Mouse (Mus musculus) hindbrain, embryonic 15.5 days (tissue): ENCODE data around the gene P4ha3. TPM values are rescaled to one million over a fixed set of nuclear protein-coding genes. Genes with fewer than 3 reads are reported as not detected.
A peak's percentile ranks its signal among the peaks of the same experiment; 100 is the strongest.

Experiments
- ATAC-seq: fragments of 200-750 bp; cut with Nextera tagmentation; 2 replicates; pipeline ENCODE4 v1.8.0; 2017; ENCODE audit warnings: low read depth, moderate number of reproducible peaks, moderate TSS enrichment; ENCODE audit not compliant: low FRiP score
- H3K27ac ChIP-seq: fragments of 300-500 bp; sonication (generic); replicated peaks from 2 replicates; pipeline ENCODE4 v1.5.1; 2015; ENCODE audit warnings: mild to moderate bottlenecking, inconsistent platforms
- H3K27me3 ChIP-seq: fragments of 300-500 bp; sonication (generic); 2 replicates; pipeline ENCODE4 v1.6.1; 2015; ENCODE audit warnings: control low read depth, inconsistent platforms
- H3K36me3 ChIP-seq: fragments of 300-500 bp; sonication (generic); 2 replicates; pipeline ENCODE4 v1.6.1; 2015; ENCODE audit warnings: control low read depth, inconsistent platforms
- H3K4me1 ChIP-seq: fragments of 300-500 bp; sonication (generic); replicated peaks from 2 replicates; pipeline ENCODE4 v1.6.1; 2015; ENCODE audit warnings: control low read depth, inconsistent platforms
- H3K4me2 ChIP-seq: fragments of 300-500 bp; sonication (generic); 2 replicates; pipeline ENCODE4 v1.6.1; 2015; ENCODE audit warnings: moderate library complexity, mild to moderate bottlenecking, inconsistent platforms
- H3K4me3 ChIP-seq: fragments of 300-500 bp; sonication (generic); 2 replicates; pipeline ENCODE4 v1.5.1; 2015; ENCODE audit warnings: mild to moderate bottlenecking, inconsistent platforms
- H3K9ac ChIP-seq: fragments of 300-500 bp; sonication (generic); 2 replicates; pipeline ENCODE4 v1.6.1; 2015; ENCODE audit warnings: inconsistent platforms
- H3K9me3 ChIP-seq: fragments of 300-500 bp; sonication (generic); 2 replicates; pipeline ENCODE4 v1.6.1; 2016; ENCODE audit warnings: control low read depth, inconsistent platforms
- WGBS: fragments of 180-500 bp; shearing (Covaris S2); methylation state at CpG from one replicate; pipeline ENCODE4 v1.1.7; 2015; 5-methylcytosine and 5-hydroxymethylcytosine counted together
- polyA plus RNA-seq: library from polyadenylated mRNA; unstranded; fragments of >200 nt; fragmentation: Nextera tagmentation; extraction: Ambion mirVana; gene quantifications from 2 replicates; pipeline ENCODE4 v1.2.1, GENCODE M21; 2015

P4ha3 gene
- polyA plus RNA-seq, 1 experiment from 2014 or later: 10.8 TPM

DNA sequence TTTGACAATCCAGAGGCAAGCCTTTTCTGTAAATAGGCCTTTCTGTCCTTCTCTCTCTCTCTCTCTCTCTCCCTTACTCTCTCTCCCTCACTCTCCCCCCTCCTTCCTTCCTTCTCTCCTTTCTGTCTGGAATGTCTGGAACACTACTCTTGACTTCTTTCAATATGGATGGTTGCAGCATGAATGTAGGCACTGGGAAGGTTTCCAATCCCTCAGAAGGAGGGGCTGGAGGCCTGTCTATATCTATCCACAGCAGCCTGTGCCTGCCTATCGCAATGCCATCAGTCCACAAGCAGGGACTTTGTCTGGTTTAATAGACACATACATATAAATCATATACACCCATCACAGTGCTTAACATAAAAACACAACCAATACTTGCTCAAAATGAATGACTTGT, 23.9 kb downstream of the P4ha3 start:
- Histone ChIP-seq H3K9ac (no peak overlapping the region), H3K4me3 (no peak overlapping the region), H3K9me3 (no peaks in the 10 kb centered on the region), H3K36me3 (no peaks in the 10 kb centered on the region), H3K4me2 (no peak overlapping the region), H3K27ac (peak overlapping the region; percentile 73), H3K27me3 (no peaks in the 10 kb centered on the region), H3K4me1 (peaks cover 42% of the 10 kb centered on the region)
- 0 out of 2 replicates have a peak, but pooled peaks have one; percentile 29 for ATAC-seq
- 29% methylated on average over 1 of the region's 1 CpGs for WGBS

DNA sequence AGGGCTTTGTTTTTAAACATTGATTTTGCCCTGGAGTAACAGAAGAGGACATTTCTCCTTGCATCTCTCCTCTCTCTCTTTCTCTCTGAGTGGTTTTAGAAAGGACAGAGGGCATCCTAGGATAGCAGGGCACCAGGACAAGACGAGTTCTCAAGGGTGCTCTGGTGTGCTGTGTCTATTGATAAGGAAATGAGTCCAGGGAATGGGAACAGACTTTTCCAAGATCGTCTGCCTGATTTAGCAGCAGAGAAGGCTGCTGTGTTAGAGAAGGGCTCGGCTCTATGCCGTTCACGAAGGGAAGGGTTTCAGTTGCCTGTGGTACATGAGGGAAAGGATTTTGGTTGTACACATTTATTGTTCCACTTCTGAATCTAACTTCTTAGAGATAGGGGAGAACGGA, 24.4 kb downstream of the P4ha3 start:
- ATAC-seq: no peak
- Histone ChIP-seq H3K4me2 (no peak overlapping the region), H3K9me3 (no peaks in the 10 kb centered on the region), H3K4me1 (peaks cover 42% of the 10 kb centered on the region), H3K27me3 (no peaks in the 10 kb centered on the region), H3K4me3 (no peak overlapping the region), H3K9ac (no peak overlapping the region), H3K36me3 (no peaks in the 10 kb centered on the region), H3K27ac (peak overlapping the region; percentile 73)
- 29% methylated on average over 6 of the region's 6 CpGs for WGBS

DNA sequence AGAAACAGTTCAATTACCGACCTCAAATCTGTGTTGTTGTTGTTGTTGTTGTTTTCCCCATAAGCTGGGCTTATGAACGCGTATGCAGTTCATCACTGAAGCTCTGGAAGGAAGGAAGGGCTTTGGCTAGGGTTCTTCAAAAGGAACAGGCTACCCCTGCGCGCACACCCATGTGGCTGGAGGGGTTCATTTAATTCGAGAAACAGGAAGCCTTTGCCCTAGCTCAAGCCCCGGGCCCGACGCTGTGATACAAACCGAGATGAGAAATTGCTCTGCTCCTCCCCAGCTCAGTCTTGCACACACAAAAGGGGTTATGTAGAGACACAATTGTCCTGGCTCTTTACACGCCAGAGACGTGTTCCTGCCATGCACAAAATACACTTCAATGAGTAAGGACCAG, 25.0 kb downstream of the P4ha3 start:
- Histone ChIP-seq H3K27me3 (no peaks in the 10 kb centered on the region), H3K4me2 (no peak overlapping the region), H3K4me1 (peaks cover 42% of the 10 kb centered on the region), H3K27ac (peak overlapping the region; percentile 73), H3K9ac (no peak overlapping the region), H3K36me3 (no peaks in the 10 kb centered on the region), H3K4me3 (no peak overlapping the region), H3K9me3 (no peaks in the 10 kb centered on the region)
- 66% methylated on average over 12 of the region's 12 CpGs for WGBS
- ATAC-seq: no peak

DNA sequence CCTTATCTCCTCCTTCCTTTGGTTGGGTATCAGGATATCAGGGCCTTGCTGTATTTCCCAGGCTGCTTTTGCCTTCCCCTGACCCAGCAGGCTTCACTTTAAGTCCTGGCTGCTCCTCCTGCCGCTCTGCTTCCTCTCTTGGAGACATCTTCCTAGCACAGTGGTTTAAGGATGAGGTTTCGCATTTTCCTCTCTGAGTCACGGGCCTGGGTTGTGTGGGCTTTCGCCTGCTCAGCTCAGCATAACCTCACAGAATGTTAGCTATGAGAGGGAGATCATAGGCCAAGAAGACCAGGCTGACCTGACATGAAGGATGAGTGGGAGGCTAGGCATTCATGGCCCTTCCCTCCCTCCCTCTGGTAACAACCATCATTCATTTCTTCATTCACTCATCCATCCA, 27.4 kb downstream of the P4ha3 start:
- WGBS: 91% methylated on average over 4 of the region's 4 CpGs
- Histone ChIP-seq H3K9ac (no peak overlapping the region), H3K4me3 (no peak overlapping the region), H3K9me3 (no peaks in the 10 kb centered on the region), H3K4me1 (peaks cover 34% of the 10 kb centered on the region), H3K4me2 (no peak overlapping the region), H3K36me3 (no peaks in the 10 kb centered on the region), H3K27ac (no peak overlapping the region), H3K27me3 (no peaks in the 10 kb centered on the region)
- no peak for ATAC-seq

DNA sequence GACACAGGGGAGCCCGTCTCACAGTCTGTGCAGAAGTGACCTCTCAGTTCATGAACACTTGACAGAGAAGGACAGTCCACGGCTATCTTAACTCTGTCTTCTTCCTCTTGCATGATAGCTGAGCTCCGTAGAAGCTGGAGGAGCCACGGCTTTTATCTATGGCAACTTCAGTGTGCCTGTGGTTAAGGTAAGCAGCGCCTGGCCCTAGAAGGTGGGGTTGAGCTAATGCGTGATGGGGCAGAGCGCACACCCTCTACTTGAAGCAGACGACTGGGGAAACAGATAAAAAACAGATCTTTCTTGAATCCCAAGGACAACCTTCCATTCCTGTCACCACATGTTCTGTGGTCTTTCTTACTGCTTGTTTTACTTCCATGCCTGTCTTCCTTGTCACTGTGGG, 31.6 kb downstream of the P4ha3 start:
- no peaks in the 10 kb centered on the region for H3K27me3 ChIP-seq
- no peak overlapping the region for H3K4me3 ChIP-seq
- no peak overlapping the region for H3K4me2 ChIP-seq
- no peaks in the 10 kb centered on the region for H3K9me3 ChIP-seq
- H3K36me3 ChIP-seq: no peaks in the 10 kb centered on the region
- no peak overlapping the region for H3K9ac ChIP-seq
- H3K4me1 ChIP-seq: no peaks in the 10 kb centered on the region
- WGBS: 96% methylated on average over 8 of the region's 8 CpGs
- ATAC-seq: no peak
- H3K27ac ChIP-seq: no peak overlapping the region

DNA sequence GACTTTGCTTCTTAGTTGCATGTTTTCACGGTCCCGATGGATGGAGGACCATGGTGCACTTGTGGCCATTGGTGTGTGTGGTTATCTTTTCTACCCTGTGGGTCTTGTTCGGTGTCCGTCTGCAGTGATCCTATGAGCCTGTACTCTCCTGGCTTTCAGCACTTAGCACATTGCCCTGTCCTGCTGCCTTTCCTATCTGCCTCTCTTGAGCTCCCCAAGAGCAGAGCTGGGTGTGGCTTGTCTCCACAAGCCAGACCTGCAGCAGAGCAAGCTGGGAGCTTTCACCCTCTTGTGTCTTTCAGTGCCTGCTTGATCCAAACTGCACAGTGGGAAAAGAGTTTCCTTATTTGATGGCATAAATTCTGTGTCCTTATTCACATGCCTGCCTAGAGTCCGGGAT, 32.2 kb downstream of the P4ha3 start:
- ATAC-seq: no peak
- WGBS: 97% methylated on average over 5 of the region's 5 CpGs
- Histone ChIP-seq H3K27ac (no peak overlapping the region), H3K9ac (no peak overlapping the region), H3K27me3 (no peaks in the 10 kb centered on the region), H3K9me3 (no peaks in the 10 kb centered on the region), H3K4me1 (no peaks in the 10 kb centered on the region), H3K4me3 (no peak overlapping the region), H3K36me3 (no peaks in the 10 kb centered on the region), H3K4me2 (no peak overlapping the region)

DNA sequence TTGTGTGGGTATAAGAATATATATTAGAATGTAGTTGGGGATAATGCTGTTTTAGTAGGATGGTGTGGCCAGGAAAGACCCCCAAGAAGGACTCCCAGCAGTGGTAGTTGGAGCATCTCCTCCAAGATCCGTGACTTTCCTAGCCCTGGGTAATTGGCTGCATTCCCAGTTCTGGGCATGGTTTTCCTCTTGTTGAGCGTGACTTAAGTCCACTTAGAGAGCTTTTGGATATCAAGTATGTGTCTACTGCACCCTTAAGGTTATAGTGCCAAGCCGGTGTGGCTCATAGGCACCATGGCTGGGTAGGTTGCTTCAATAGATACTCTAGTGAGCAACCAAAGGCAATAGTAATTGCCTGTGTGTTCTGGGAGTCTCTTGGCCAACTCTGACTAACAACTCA, 38.4 kb downstream of the P4ha3 start:
- 75% methylated on average over 3 of the region's 3 CpGs for WGBS
- H3K9me3 ChIP-seq: no peaks in the 10 kb centered on the region
- no peak overlapping the region for H3K4me2 ChIP-seq
- no peak for ATAC-seq
- no peak overlapping the region for H3K27ac ChIP-seq
- H3K9ac ChIP-seq: no peak overlapping the region
- H3K27me3 ChIP-seq: no peaks in the 10 kb centered on the region
- no peaks in the 10 kb centered on the region for H3K4me1 ChIP-seq
- H3K36me3 ChIP-seq: peaks cover 11% of the 10 kb centered on the region
- no peak overlapping the region for H3K4me3 ChIP-seq

DNA sequence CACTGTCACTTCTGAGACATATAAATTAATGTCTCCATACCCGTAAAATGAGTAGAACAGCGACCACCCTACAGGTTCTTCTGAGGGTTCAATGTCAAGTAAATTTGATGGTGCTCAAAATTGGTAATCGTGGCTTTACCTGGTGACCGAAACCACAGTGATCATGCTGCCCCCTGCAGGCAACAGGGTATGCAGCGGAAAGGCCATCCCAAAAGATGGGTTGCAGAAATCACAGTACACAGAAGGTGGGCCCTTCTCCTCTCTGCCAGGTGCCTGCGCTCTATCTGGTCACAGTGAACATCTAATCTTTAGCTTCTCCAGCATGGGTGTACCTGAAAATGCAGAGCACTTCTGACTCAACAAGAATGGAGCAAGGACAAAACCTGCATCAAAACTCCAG, 40.2 kb downstream of the P4ha3 start:
- Histone ChIP-seq H3K27me3 (no peaks in the 10 kb centered on the region), H3K27ac (no peak overlapping the region), H3K9me3 (no peaks in the 10 kb centered on the region), H3K4me2 (no peak overlapping the region), H3K36me3 (peaks cover 22% of the 10 kb centered on the region), H3K4me1 (no peaks in the 10 kb centered on the region), H3K9ac (no peak overlapping the region), H3K4me3 (no peak overlapping the region)
- 73% methylated on average over 6 of the region's 6 CpGs for WGBS
- ATAC-seq: no peak

DNA sequence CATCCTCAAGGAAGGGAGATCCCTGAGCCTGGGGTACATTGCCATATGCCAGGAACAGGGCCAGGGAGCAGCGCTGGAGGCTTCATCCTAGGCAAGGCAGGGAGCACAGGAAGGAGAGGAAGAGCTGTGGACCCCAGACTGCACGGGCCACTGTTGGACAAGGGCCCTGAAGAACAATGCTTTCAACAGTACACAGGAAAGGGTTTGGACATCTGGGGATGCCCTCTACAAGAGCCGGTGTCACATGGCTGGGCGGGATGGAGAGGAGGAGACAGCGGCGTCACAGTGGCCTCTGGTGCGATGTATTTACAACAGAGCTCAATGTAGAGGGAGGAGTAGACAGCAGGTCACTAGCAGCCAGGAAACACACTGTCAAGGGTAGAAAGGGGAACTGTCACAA, 42.2 kb downstream of the P4ha3 start:
- H3K9ac ChIP-seq: no peak overlapping the region
- peaks cover 38% of the 10 kb centered on the region for H3K36me3 ChIP-seq
- no peak overlapping the region for H3K4me2 ChIP-seq
- no peak for ATAC-seq
- no peaks in the 10 kb centered on the region for H3K4me1 ChIP-seq
- H3K9me3 ChIP-seq: no peaks in the 10 kb centered on the region
- H3K4me3 ChIP-seq: no peak overlapping the region
- 89% methylated on average over 7 of the region's 7 CpGs for WGBS
- no peaks in the 10 kb centered on the region for H3K27me3 ChIP-seq
- no peak overlapping the region for H3K27ac ChIP-seq

DNA sequence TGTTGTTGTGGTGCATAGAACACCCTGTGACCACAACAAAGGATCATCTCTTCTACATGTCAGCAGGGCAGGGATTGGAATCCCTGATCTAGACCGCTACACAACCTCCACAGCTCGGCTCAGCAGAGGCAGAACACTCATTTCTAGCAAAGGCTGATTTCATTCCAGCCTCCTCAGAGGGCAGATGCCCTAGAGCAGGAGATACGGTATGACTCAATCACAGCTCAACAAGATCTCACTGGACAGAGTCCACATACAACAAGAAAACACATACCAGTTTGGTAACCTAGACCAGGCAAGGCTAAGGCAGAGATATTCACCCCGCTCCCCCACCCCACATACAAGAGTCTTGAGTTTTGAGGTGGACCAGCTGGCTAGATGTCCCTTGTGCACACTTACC, 43.3 kb downstream of the P4ha3 start:
- H3K9me3 ChIP-seq: no peaks in the 10 kb centered on the region
- no peak overlapping the region for H3K4me2 ChIP-seq
- no peak overlapping the region for H3K27ac ChIP-seq
- H3K9ac ChIP-seq: no peak overlapping the region
- H3K4me3 ChIP-seq: no peak overlapping the region
- H3K27me3 ChIP-seq: no peaks in the 10 kb centered on the region
- peaks cover 47% of the 10 kb centered on the region for H3K36me3 ChIP-seq
- H3K4me1 ChIP-seq: no peaks in the 10 kb centered on the region
- WGBS: 94% methylated on average over 4 of the region's 4 CpGs
- ATAC-seq: no peak

DNA sequence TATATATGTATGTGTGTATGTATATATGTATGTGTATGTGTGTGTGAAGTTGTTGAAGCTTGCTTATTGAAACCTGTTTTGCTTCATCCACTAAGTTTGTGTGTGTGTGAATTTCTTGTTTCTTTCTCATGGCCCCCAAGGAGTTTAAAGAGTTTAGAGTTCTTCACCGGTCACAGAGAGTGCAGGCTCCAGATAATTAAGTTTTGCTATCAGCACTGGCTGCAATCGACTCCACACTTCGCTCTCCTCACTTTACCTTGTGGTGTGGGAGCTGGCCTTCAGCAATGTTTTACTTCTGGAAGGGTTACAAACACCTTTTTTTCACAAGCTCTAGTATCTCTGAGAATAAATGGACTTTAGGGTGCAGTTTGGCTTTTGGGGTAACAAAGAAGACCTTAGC, 45.9 kb downstream of the P4ha3 start:
- H3K4me2 ChIP-seq: no peak overlapping the region
- H3K4me3 ChIP-seq: no peak overlapping the region
- H3K36me3 ChIP-seq: peaks cover 72% of the 10 kb centered on the region
- H3K27me3 ChIP-seq: no peaks in the 10 kb centered on the region
- no peak for ATAC-seq
- no peaks in the 10 kb centered on the region for H3K4me1 ChIP-seq
- no peaks in the 10 kb centered on the region for H3K9me3 ChIP-seq
- no peak overlapping the region for H3K9ac ChIP-seq
- H3K27ac ChIP-seq: no peak overlapping the region
- WGBS: 94% methylated on average over 3 of the region's 3 CpGs

DNA sequence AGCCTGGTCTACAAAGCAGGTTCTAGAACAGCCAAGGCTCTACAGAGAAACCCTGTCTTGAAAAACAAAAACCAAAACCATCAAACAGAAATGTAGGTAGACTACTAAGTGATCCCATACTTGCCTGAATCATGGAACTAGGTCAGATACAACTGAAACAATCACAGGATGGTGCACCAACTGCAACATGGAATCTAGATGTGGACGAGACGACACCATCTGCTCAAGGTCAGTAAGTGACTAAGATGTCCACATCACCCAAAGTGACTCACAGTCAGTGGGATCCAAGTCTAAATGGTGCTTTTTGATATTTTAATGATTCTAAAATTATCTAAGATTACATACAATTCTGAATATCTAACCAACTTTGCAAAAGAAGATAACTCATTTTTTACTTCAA, 50.6 kb downstream of the P4ha3 start:
- Histone ChIP-seq H3K4me2 (no peak overlapping the region), H3K36me3 (peaks cover 85% of the 10 kb centered on the region), H3K27me3 (no peaks in the 10 kb centered on the region), H3K4me1 (no peaks in the 10 kb centered on the region), H3K27ac (no peak overlapping the region), H3K9me3 (no peaks in the 10 kb centered on the region), H3K9ac (no peak overlapping the region), H3K4me3 (no peak overlapping the region)
- 97% methylated on average over 2 of the region's 2 CpGs for WGBS
- no peak for ATAC-seq

DNA sequence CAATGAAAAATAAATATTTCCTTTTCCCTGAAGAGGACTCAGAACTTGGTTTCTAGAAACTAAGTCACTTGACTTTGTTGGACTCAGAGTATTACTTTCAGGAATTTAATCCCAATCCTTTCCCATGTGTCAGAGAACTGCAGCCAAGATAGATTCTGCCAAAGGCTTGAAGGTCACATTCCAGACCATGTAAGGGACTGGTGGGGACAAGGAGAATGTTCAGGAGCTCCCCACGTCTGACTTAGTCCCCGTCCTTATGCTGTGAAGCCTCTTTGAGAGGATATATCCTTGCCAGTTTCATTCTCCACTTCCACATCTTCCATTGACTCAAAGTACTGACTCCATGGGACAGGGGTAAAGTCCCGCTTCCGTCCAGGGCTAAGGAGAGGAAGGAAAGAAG, 69.7 kb downstream of the P4ha3 start:
- WGBS: 89% methylated on average over 4 of the region's 4 CpGs
- no peak for ATAC-seq
- Histone ChIP-seq H3K27me3 (no peaks in the 10 kb centered on the region), H3K27ac (no peak overlapping the region), H3K4me1 (no peaks in the 10 kb centered on the region), H3K4me3 (no peak overlapping the region), H3K9me3 (no peaks in the 10 kb centered on the region), H3K36me3 (peaks cover 4% of the 10 kb centered on the region; the same call in 1 of the 2 replicates), H3K4me2 (no peak overlapping the region), H3K9ac (no peak overlapping the region)
